Mouse (Mus musculus) cerebellum, adult 2 months (tissue): Measurements from ENCODE around the gene Pdlim5.

Experiments used
- CTCF ChIP-seq: fragments of 200-500 bp; IDR thresholded peaks from 2 replicates; pipeline ENCODE4 v1.5.1; 2011; ENCODE audit warnings: low read depth, mild to moderate bottlenecking, control low read depth, low read length, moderate library complexity, borderline replicate concordance; ENCODE audit not compliant: insufficient read depth
- POLR2A ChIP-seq: fragments of 200-500 bp; IDR thresholded peaks from 2 replicates; pipeline ENCODE4 v1.6.1; 2011; ENCODE audit warnings: low read length, control low read depth, borderline replicate concordance; ENCODE audit not compliant: insufficient read depth

DNA sequence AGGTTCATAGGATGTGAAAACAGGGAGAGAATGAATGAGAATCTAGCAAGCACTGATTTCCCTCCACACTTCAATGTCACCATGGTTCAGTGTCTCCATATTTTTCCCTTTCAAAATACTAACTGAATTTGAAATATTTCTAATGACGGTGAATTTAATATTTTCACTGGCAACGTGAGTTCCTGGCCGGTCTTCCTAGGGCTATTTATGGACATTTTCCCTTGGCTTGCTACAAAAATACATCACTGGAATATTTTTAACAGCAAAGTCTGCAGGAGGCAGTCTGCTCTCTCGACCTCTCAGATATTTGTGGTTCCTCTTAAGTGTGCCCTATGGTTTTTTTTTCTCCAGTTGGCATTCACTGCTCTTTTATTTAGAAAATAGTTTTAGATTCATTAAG is 44.7 kb upstream of the Pdlim5 start:
- TF ChIP-seq POLR2A (no peak), CTCF (no peak)
